Mouse (Mus musculus) spleen, adult 2 months (tissue): ENCODE data around the gene Apof.

ENCODE experiments used
- CTCF ChIP-seq: fragments of 200-500 bp; IDR thresholded peaks from 2 replicates; pipeline ENCODE4 v1.5.1; 2011; ENCODE audit warnings: mild to moderate bottlenecking, inconsistent platforms; ENCODE audit not compliant: insufficient read depth, insufficient read length, insufficient replicate concordance; ENCODE audit errors: extremely low read depth
- POLR2A ChIP-seq: fragments of 200-500 bp; IDR thresholded peaks from 2 replicates; pipeline ENCODE4 v1.6.1; 2011; ENCODE audit warnings: low read depth, low read length, inconsistent platforms

DNA sequence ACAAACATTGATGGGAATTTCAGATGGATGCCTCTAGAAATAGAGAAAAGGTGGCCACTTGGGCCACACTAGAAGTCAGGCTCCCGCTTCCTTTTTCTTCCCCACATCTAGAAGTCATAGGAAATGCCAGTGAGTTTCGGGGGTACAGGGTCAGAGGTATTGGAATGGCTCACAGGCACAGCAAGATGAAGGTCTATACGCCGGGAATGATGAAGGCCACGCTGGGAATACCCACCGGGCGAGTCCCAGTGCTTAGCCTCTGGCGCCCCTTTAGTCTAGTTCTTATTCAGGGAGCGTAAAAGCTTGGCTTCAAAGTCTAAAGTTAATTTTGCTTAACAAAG is 34.3 kb downstream of the Apof start:
- TF ChIP-seq POLR2A (no peak), CTCF (no peak)
